Mouse (Mus musculus) lung, adult 2 months (tissue): ENCODE results near the gene Neu1.

ENCODE experiments used
- CTCF ChIP-seq: fragments of 200-500 bp; IDR thresholded peaks from 2 replicates; pipeline ENCODE4 v1.5.1; 2011; ENCODE audit warnings: mild to moderate bottlenecking, low read length, control low read depth; ENCODE audit not compliant: insufficient read depth
- POLR2A ChIP-seq: fragments of 200-500 bp; IDR thresholded peaks from 2 replicates; pipeline ENCODE4 v1.6.1; 2011; ENCODE audit warnings: low read depth, mild to moderate bottlenecking, control low read depth, low read length, borderline replicate concordance; ENCODE audit errors: extremely low read depth

GRCm38 (mm10) chr17:34977000-34977399 is 45.9 kb downstream of the Neu1 start:
- no peak for TF ChIP-seq CTCF
- TF ChIP-seq POLR2A = no peak
